Mouse (Mus musculus) embryonic stem cell, embryonic (primary cell): ENCODE measurements around the gene Fgfr2.

ENCODE experiments used
- CTCF ChIA-PET, 4 experiments: fragments of 300-600 bp in 2 of 4; fragments of 350-600 bp in 2 of 4; sonication (Branson Sonifier 250); formaldehyde crosslinking; loops; one replicate each; lab custom pipeline; 2022; ENCODE audit warnings: inconsistent platforms in 2 of 4; lab: Charles Lee
- POLR2A ChIA-PET, 4 experiments: fragments of 300-600 bp in 2 of 4; fragments of 350-600 bp in 2 of 4; sonication (Branson Sonifier 250); formaldehyde crosslinking; loops; one replicate each; lab custom pipeline; 2022; ENCODE audit warnings: antibody characterized with exemption in 4 of 4, inconsistent platforms in 1 of 4; lab: Charles Lee

Fgfr2 gene

GRCm38 (mm10) chr7:133123999-133124700 lies 1.0 kb upstream of the Fgfr2 start, which contains the start of gene Ctbp2:
Gene Ctbp2 (minus strand): TSS chr7:133124354.
- CTCF ChIA-PET = interaction anchor here in 3 of 4 experiments (0.6 to 1.0 kb wide), 5 partner anchors 9 to 105 kb away, joined by 3 to 5 read pairs (median 4); no protein-coding TSS in a partner anchor
- POLR2A ChIA-PET = interaction anchor here (0.7 to 1.9 kb wide), 31 partner anchors 9 to 548 kb away, joined by 3 to 68 read pairs (median 5); partner anchors contain the start of genes Oat (in 1 of the 4) and Zranb1 (in 1 of the 4)

- CTCF ChIA-PET = interaction anchor here in 2 of 4 experiments (0.6 to 0.7 kb wide), 2 partner anchors 15 to 888 kb away, joined by 4 read pairs; no protein-coding TSS in a partner anchor
- POLR2A ChIA-PET = interaction anchor here (0.5 to 1.9 kb wide), 38 partner anchors 8 to 547 kb away, joined by 3 to 68 read pairs (median 5); partner anchors contain the start of genes Edrf1 (in 2 of the 4), Oat (in 1 of the 4) and Zranb1 (in 1 of the 4)
These were observed 539 bp downstream of the Fgfr2 start for GRCm38 (mm10) chr7:133122379-133123243.

GRCm38 (mm10) chr7:133121661-133122378 lies 1.3 kb downstream of the Fgfr2 start:
- CTCF ChIA-PET = interaction anchor here in 1 of 4 experiments (0.6 kb wide), 1 partner anchor 515 kb away, joined by 10 read pairs; no protein-coding TSS in a partner anchor

GRCm38 (mm10) chr7:133121080-133121607 lies 2.0 kb downstream of the Fgfr2 start:
- ChIA-PET CTCF (no interaction called here), POLR2A (interaction anchor here in 2 of 4 experiments (1.0 to 21.4 kb wide), 10 partner anchors 8 to 516 kb away, joined by 3 to 578 read pairs (median 7); partner anchors contain the start of gene Edrf1 (in 1 of the 2))

More at GRCm38 (mm10) chr7:133121661-133122378, 1.3 kb downstream of the Fgfr2 start:
- POLR2A ChIA-PET = interaction anchor here in 1 of 4 experiments (1.0 kb wide), 1 partner anchor 9 kb away, joined by 4 read pairs; no protein-coding TSS in a partner anchor

- ChIA-PET POLR2A (interaction anchor here (0.6 to 21.4 kb wide), 41 partner anchors 8 to 1710 kb away, joined by 3 to 578 read pairs (median 4); partner anchors contain the start of genes Acadsb (in 1 of the 4), Edrf1 (in 1 of the 4) and Ikzf5 (in 1 of the 4)), CTCF (interaction anchor here in 2 of 4 experiments (0.6 to 0.7 kb wide), 2 partner anchors 15 to 436 kb away, joined by 3 to 4 read pairs; no protein-coding TSS in a partner anchor)
These were observed 2.9 kb downstream of the Fgfr2 start for GRCm38 (mm10) chr7:133120221-133120751.

GRCm38 (mm10) chr7:133117815-133118214 lies 5.3 kb downstream of the Fgfr2 start:
- CTCF ChIA-PET = interaction anchor here in 1 of 4 experiments (1.0 to 1.1 kb wide), 2 partner anchors 20 to 63 kb away, joined by 3 to 4 read pairs; no protein-coding TSS in a partner anchor
- POLR2A ChIA-PET = interaction anchor here in 3 of 4 experiments (0.6 to 21.4 kb wide), 18 partner anchors 7 to 287 kb away, joined by 3 to 578 read pairs (median 4); no protein-coding TSS in a partner anchor

GRCm38 (mm10) chr7:133116542-133116941 lies 6.6 kb downstream of the Fgfr2 start:
- ChIA-PET CTCF (interaction anchor here in 1 of 4 experiments (0.7 kb wide), 1 partner anchor 85 kb away, joined by 3 read pairs; no protein-coding TSS in a partner anchor), POLR2A (interaction anchor here (0.6 to 21.4 kb wide), 20 partner anchors 9 to 521 kb away, joined by 3 to 578 read pairs (median 4); partner anchors contain the start of gene Edrf1 (in 1 of the 4))

GRCm38 (mm10) chr7:133115886-133116285 lies 7.3 kb downstream of the Fgfr2 start:
- CTCF ChIA-PET = interaction anchor here in 2 of 4 experiments (0.9 to 1.2 kb wide), 2 partner anchors 18 to 122 kb away, joined by 3 read pairs; no protein-coding TSS in a partner anchor
- POLR2A ChIA-PET = interaction anchor here (0.6 to 21.4 kb wide), 28 partner anchors 8 to 644 kb away, joined by 3 to 578 read pairs (median 5); partner anchors contain the start of genes Ctbp2 (in 2 of the 4), Edrf1 (in 2 of the 4) and Fgfr2 (in 2 of the 4)

- ChIA-PET POLR2A (interaction anchor here (0.6 to 21.4 kb wide), 35 partner anchors 8 to 645 kb away, joined by 3 to 578 read pairs (median 5); partner anchors contain the start of genes Ctbp2 (in 4 of the 4), Fgfr2 (in 3 of the 4) and Edrf1 (in 2 of the 4)), CTCF (interaction anchor here in 2 of 4 experiments (0.5 to 1.2 kb wide), 4 partner anchors 19 to 1743 kb away, joined by 3 read pairs; no protein-coding TSS in a partner anchor)
These were observed 8.2 kb downstream of the Fgfr2 start for GRCm38 (mm10) chr7:133114847-133115470.

GRCm38 (mm10) chr7:133113185-133113895 lies 9.8 kb downstream of the Fgfr2 start:
- ChIA-PET POLR2A (interaction anchor here (0.5 to 21.4 kb wide), 55 partner anchors 7 to 646 kb away, joined by 3 to 578 read pairs (median 4); partner anchors contain the start of genes Ctbp2 (in 4 of the 4), Fgfr2 (in 4 of the 4) and Edrf1 (in 3 of the 4)), CTCF (interaction anchor here (0.6 to 1.9 kb wide), 14 partner anchors 10 to 357 kb away, joined by 3 to 14 read pairs (median 4); no protein-coding TSS in a partner anchor)

GRCm38 (mm10) chr7:133112351-133112831 lies 10.8 kb downstream of the Fgfr2 start:
- POLR2A ChIA-PET = interaction anchor here (0.6 to 21.4 kb wide), 49 partner anchors 6 to 525 kb away, joined by 3 to 578 read pairs (median 5); partner anchors contain the start of genes Fgfr2 (in 4 of the 4), Ctbp2 (in 3 of the 4) and Edrf1 (in 2 of the 4)
- CTCF ChIA-PET = interaction anchor here in 3 of 4 experiments (0.6 to 1.9 kb wide), 8 partner anchors 10 to 406 kb away, joined by 3 to 7 read pairs (median 6); no protein-coding TSS in a partner anchor

- ChIA-PET POLR2A (interaction anchor here (0.7 to 21.4 kb wide), 22 partner anchors 8 to 650 kb away, joined by 3 to 578 read pairs (median 4); partner anchors contain the start of genes Ctbp2 (in 1 of the 4), Fgfr2 (in 1 of the 4) and Zranb1 (in 1 of the 4)), CTCF (interaction anchor here (0.6 to 1.0 kb wide), 5 partner anchors 8 to 561 kb away, joined by 3 to 20 read pairs (median 4); no protein-coding TSS in a partner anchor)
These were observed 13.7 kb downstream of the Fgfr2 start for GRCm38 (mm10) chr7:133109442-133109841.

- CTCF ChIA-PET = interaction anchor here in 2 of 4 experiments (0.8 to 1.0 kb wide), 2 partner anchors 8 to 115 kb away, joined by 3 to 4 read pairs; no protein-coding TSS in a partner anchor
These were observed 14.5 kb downstream of the Fgfr2 start for GRCm38 (mm10) chr7:133108695-133109094.

GRCm38 (mm10) chr7:133102578-133102977 lies 20.6 kb downstream of the Fgfr2 start:
- POLR2A ChIA-PET = interaction anchor here (0.6 to 21.4 kb wide), 14 partner anchors 8 to 206 kb away, joined by 3 to 578 read pairs (median 9); partner anchors contain the start of gene Fgfr2 (in 1 of the 4)
- CTCF ChIA-PET = interaction anchor here in 2 of 4 experiments (0.9 to 1.7 kb wide), 3 partner anchors 10 to 67 kb away, joined by 3 to 6 read pairs (median 3); no protein-coding TSS in a partner anchor

More at GRCm38 (mm10) chr7:133108695-133109094, 14.5 kb downstream of the Fgfr2 start:
- POLR2A ChIA-PET = interaction anchor here (0.7 to 21.4 kb wide), 11 partner anchors 7 to 103 kb away, joined by 3 to 578 read pairs (median 7); partner anchors contain the start of genes Ctbp2 (in 1 of the 4) and Fgfr2 (in 1 of the 4)
